Mouse (Mus musculus) frontal cortex, postnatal 10 days (tissue): ENCODE results near the gene Tmprss6.

Experiments
- DNase-seq, 2 experiments: peaks; one replicate each; pipeline ENCODE4 v3.0.0; 2022; ENCODE audit warnings: low spot score in 2 of 2, mixed read lengths in 1 of 2

The Tmprss6 gene

GRCm38 (mm10) chr15:78482518-78482917 lies 14.1 kb upstream of the Tmprss6 start:
- no peak for DNase-seq

- DNase-seq: no peak
Measured at GRCm38 (mm10) chr15:78481448-78482000, 13.1 kb upstream of the Tmprss6 start.

- no peak for DNase-seq
Measured at GRCm38 (mm10) chr15:78480991-78481390, 12.6 kb upstream of the Tmprss6 start.

- no peak for DNase-seq
Measured at GRCm38 (mm10) chr15:78480111-78480510, 11.7 kb upstream of the Tmprss6 start.

- DNase-seq: no peak
Measured at GRCm38 (mm10) chr15:78479470-78479869, 11.0 kb upstream of the Tmprss6 start.

- no peak for DNase-seq
Measured at GRCm38 (mm10) chr15:78478073-78478472, 9.6 kb upstream of the Tmprss6 start.

- no peak for DNase-seq
Measured at GRCm38 (mm10) chr15:78476878-78477277, 8.4 kb upstream of the Tmprss6 start.

GRCm38 (mm10) chr15:78475604-78476031 lies 7.2 kb upstream of the Tmprss6 start:
- DNase-seq: no peak

GRCm38 (mm10) chr15:78473442-78473841 lies 5.0 kb upstream of the Tmprss6 start:
- no peak for DNase-seq

- DNase-seq: no peak
Measured at GRCm38 (mm10) chr15:78471902-78472301, 3.5 kb upstream of the Tmprss6 start.

GRCm38 (mm10) chr15:78470495-78471276 lies 2.3 kb upstream of the Tmprss6 start:
- DNase-seq: no peak

- DNase-seq: no peak
Measured at GRCm38 (mm10) chr15:78467570-78467969, 864 bp downstream of the Tmprss6 start.

GRCm38 (mm10) chr15:78466809-78467208 lies 1.6 kb downstream of the Tmprss6 start:
- DNase-seq: no peak

GRCm38 (mm10) chr15:78462981-78463380 lies 5.5 kb downstream of the Tmprss6 start:
- no peak for DNase-seq

- no peak for DNase-seq
Measured at GRCm38 (mm10) chr15:78457193-78457592, 11.2 kb downstream of the Tmprss6 start.

- DNase-seq: no peak
Measured at GRCm38 (mm10) chr15:78456051-78456450, 12.4 kb downstream of the Tmprss6 start.

- DNase-seq: no peak
Measured at GRCm38 (mm10) chr15:78455168-78455567, 13.3 kb downstream of the Tmprss6 start.

- DNase-seq: no peak
Measured at GRCm38 (mm10) chr15:78452929-78453328, 15.5 kb downstream of the Tmprss6 start.

GRCm38 (mm10) chr15:78451201-78451600 lies 17.2 kb downstream of the Tmprss6 start:
- DNase-seq: no peak

- DNase-seq: no peak
Measured at GRCm38 (mm10) chr15:78450419-78450768, 18.0 kb downstream of the Tmprss6 start.

GRCm38 (mm10) chr15:78449694-78450418 lies 18.6 kb downstream of the Tmprss6 start:
- peak in 1 of 2 experiments; percentile 28 for DNase-seq

GRCm38 (mm10) chr15:78449131-78449530 lies 19.3 kb downstream of the Tmprss6 start:
- DNase-seq: no peak
